Mouse (Mus musculus) ES-E14 (cell line): Measurements from ENCODE around the gene Gm20662.

Experiments
- CHD2 ChIP-seq: IDR thresholded peaks from 2 replicates; pipeline ENCODE4 v1.6.1; 2014; ENCODE audit warnings: mild to moderate bottlenecking, low read depth, low read length, inconsistent platforms
- HCFC1 ChIP-seq: IDR thresholded peaks from 2 replicates; pipeline ENCODE4 v1.6.1; 2012; ENCODE audit warnings: low read length, inconsistent platforms, borderline replicate concordance; ENCODE audit not compliant: insufficient read depth
- MAFK ChIP-seq: IDR thresholded peaks from 2 replicates; pipeline ENCODE4 v1.6.1; 2014; ENCODE audit warnings: mild to moderate bottlenecking, low read depth, low read length, inconsistent platforms; ENCODE audit not compliant: insufficient read depth
- ZC3H11A ChIP-seq: IDR thresholded peaks from 2 replicates; pipeline ENCODE4 v1.6.1; 2012; ENCODE audit warnings: low read depth, mild to moderate bottlenecking, inconsistent platforms, low read length, borderline replicate concordance
- ZNF384 ChIP-seq: IDR thresholded peaks from 2 replicates; pipeline ENCODE4 v1.6.1; 2012; ENCODE audit warnings: low read depth, low read length, inconsistent platforms

- TF ChIP-seq CHD2 (no peak), HCFC1 (no peak), ZC3H11A (no peak), ZNF384 (no peak), MAFK (no peak)
Observed at GRCm38 (mm10) chr9:107984754-107985055, 11.4 kb upstream of the Gm20662 start.
